Mouse (Mus musculus) left cerebral cortex, adult 11 months (tissue): Measurements from ENCODE around the gene Kctd10.

Source experiments
- DNase-seq: peaks from one replicate; pipeline ENCODE4 v3.0.0; 2022; ENCODE audit warnings: low spot score

The Kctd10 gene

DNA sequence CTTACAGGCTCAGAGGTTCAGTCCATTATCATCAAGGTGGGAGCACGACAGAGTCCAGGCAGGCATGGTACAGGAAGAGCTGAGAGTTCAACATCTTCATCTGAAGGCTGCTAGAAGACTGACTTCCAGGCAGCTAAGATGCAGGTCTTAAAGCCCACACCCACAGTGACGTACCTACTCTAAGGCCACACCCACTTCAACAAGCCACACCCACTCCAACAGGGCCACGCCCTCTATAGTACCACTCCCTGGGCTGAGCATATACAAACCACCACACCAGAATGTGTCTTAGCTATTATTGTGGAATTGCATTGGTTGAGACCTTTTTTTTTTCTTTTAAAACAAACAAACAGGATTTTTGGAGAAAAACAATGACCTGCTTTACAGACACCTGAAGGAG lies 34.8 kb downstream of the Kctd10 start:
- no peak for DNase-seq

GRCm38 (mm10) chr5:114343612-114344011 lies 36.7 kb downstream of the Kctd10 start:
- DNase-seq = no peak

GRCm38 (mm10) chr5:114342996-114343395 lies 37.3 kb downstream of the Kctd10 start:
- no peak for DNase-seq

GRCm38 (mm10) chr5:114323791-114324507 lies 56.4 kb downstream of the Kctd10 start:
- DNase-seq = no peak

DNA sequence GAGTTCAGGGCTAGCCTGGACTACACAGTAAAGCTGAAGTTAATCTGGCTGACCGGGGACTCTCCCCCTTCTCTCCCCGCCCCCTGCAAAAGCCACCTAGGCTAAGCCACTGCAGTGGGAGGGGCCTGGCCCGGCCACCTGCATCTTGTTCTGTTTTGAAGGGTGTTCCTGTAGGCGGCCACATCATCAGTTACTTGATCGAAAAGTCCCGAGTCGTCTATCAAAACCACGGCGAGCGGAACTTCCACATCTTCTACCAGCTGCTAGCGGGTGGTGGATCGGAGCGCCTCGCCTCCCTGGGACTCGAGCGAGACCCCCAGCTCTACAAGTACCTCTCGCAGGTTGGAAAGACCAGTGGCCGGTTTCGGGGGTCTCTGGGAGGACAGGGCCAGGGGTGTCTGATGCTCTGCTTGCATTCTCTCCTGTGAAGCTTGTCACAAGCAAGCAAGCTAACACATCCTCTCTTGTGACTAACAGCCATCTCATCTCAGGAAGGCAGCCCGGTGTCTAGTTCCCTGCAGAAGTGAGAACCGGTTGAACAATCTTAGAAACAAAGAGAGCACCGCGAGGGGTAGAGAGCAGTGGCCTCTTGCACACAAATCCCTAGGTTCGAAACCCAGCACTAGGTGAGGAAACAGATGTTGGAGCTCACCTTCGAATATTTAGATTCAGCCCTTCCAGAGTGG lies 57.1 kb downstream of the Kctd10 start:
- no peak for DNase-seq
